Mouse (Mus musculus): ENCODE measurements around the gene Ankib1.
A peak's percentile ranks its signal among the peaks of the same experiment; 100 is the strongest.
"Not testable (repeated sequence)": the region's sequence is repeated elsewhere in the genome, so short reads cannot be mapped to it uniquely, and the experiment has no call there.

Gene Ankib1

DNA sequence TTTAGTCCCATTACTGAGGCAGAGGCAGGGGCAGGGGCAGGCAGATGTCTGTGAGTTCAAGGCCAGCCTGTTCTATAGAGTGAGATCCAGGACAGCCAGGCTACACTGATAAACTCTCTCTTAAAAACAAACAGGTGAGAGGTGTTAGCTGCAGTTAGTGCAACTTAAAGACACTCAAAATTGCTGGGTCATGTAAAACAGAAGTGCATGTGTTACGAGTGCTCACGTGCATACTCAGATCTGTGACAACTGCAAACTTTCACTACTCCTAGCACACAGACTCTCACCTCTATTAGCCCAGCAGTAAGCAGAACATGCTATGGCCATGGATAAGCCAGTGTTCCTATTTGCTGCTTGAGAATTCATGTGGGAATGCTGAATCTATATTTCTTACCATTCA is 79.3 kb downstream of the Ankib1 start:
- DNase-seq (ENCODE audit: low spot score), result no peak

DNA sequence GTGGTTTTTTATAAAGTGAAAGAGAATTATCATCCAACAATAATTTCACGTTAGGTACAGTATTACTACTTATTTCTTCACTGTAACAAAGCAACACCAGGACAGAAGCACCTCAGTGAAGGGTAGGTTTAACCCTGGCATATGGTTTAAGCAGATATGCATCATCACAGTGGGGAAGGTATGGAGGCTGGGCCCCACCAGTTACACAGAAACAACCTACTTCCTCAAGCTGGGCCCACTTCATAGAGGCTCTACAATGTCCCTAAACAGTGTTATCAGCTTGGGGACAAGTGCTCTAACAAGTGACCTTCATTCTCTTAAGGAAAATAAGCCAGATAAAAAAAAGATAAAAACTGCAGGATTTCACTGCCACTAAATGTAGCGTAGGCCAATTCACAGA is 79.9 kb downstream of the Ankib1 start:
- no peak for DNase-seq (ENCODE audit: low spot score)

DNA sequence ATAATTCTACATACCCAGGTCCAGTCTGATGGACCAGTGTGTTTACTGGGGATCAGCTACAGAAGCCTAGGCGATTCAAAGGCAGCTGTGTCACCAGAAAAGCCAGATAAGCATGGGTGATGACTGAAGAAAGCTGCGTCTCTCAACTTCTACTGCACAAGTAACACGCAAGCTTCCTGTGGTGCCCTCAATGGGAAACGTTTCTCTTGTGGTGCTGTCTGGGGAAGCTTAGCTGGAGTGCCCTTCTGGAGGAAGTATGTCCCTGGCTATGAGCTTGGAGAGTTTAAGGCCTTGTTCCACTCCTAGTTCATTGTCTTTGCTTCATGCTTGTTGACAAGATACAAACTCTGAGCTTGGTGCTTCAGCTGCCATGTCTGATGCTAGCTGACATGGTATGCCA is 83.4 kb downstream of the Ankib1 start:
- no peak for DNase-seq (ENCODE audit: low spot score)

DNA sequence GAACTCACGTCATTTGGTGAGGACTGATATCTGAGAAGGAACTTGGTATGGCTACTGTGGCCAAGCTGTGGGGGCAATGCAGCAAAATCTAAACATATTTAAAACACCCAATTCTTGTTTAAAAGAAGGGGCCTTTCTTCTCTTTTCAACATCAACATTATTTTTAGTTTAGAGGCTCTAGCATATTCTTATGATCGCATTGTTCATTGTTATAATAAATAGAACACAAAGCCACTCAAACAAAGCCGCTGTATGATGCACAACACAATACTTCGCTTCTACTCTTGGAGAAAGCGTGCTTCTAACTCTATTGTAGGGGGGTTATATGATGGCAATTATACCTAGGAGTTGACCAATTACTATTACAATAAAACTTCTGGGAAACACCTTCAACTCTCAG is 86.9 kb downstream of the Ankib1 start:
- DNase-seq (ENCODE audit: low spot score), result no peak

DNA sequence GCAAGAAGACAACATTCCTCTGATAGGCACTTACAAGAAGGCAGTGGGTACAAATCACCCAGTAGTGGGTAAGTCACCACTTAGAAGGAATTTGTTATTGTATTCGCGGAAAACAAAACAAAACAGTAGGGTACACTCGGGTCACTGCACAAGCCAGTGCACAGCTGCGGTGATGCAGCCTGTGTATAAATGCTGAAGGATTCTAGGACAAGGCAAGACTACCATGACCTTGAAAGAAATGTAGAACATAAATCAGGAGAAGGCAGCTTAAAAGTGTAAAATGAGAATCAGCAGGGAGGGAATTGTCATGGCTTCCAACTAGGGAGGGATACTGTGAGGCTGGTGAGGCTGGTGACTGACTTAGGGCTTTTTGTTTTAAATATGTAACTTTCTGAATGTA is 100.5 kb downstream of the Ankib1 start:
- DNase-seq (ENCODE audit: low spot score), result no peak

DNA sequence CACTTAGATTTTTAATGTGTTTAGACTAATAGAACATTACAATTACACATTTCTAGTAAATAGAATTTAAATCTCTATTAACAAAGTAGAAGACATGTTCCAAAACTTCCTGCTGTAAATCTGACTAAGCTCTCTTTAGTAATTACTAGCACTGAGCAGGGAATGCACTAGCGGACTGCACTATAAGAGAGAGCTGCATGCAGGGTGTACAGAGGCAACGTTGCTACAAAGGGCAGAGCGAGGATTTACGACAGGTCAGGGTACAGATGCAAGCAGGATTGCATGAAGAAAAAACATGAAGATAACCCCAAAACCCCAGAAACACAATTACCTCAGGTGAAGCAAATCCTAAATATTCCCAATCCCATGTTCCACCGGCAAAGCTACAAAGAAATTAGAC is 102.7 kb downstream of the Ankib1 start:
- no peak for DNase-seq (ENCODE audit: low spot score)

DNA sequence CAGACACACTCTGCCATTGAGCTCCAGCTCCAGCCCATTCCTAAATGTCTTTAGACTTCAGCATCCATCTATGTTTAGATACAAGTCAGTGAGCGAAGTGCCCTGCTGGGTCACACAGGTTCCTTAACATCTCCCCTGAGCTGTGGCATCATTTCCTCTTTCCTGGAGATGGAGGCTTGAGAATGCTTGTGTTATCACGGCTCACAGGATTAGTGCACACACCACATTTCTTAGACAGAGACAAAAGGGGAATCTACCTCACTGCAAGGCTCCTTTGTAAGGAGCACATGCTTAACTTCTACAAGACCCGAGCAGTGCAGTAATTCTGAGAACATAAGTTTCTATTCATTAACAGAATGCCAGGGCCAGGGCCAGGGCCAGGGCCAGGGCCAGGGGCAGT is 106.7 kb downstream of the Ankib1 start:
- no peak for DNase-seq (ENCODE audit: low spot score)

DNA sequence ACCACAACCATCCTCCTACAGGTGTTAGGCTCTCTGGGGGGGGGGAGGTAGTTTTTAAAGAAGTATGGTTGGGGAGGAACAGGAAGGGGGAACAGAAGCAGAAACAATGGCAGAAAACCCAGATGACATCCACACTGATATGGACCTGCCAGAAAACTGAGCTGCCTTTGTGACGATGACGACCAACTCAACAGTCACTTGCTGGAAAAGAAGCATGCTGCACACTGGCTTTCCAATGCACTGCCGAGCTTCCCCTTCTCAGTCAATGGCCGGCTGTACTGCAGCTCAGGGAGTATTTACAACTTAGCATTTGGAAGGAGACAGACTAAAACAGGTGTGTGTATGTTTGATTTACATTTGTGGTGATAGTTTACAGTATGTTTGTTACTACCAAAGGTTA is 107.5 kb downstream of the Ankib1 start:
- no peak for DNase-seq (ENCODE audit: low spot score)

DNA sequence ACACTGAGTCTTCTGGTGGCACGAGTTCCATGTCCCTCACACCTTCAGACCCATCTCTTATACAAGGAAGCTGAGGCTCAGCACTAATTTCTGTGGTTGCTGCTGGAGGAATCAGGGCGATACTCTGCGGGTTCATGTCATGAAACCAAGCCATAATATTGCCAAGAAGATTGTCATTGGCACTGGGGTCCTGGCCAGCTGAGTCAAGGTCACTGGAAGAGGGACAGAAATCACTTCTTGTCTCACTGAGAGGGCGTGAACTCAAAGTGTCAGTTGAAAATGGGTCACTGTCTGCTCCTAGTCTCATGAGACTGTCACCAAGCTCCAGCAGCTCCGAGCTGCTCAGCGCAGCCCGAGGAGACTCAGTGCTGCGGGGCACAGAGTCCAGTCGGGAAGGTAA is 109.8 kb downstream of the Ankib1 start:
- DNase-seq (ENCODE audit: low spot score), result no peak

DNA sequence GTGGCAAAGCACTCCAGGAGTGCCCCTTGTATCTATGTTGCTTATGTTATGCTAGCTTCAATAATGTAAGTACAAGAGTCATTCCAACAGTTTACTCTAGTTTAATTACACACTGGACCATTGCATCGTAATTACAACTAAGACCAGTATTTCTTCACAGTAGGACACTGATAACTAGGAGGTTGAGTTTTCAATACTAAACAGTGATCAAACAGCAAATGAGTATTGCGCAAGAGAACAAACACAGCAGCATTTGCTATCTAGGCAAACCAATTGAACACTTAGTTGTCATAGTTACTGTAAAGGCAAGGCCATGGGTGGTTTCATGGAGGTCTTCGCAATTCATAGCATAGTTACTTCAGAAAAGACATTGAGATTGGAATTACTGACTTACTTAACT is 111.4 kb downstream of the Ankib1 start:
- no peak for DNase-seq (ENCODE audit: low spot score)

DNA sequence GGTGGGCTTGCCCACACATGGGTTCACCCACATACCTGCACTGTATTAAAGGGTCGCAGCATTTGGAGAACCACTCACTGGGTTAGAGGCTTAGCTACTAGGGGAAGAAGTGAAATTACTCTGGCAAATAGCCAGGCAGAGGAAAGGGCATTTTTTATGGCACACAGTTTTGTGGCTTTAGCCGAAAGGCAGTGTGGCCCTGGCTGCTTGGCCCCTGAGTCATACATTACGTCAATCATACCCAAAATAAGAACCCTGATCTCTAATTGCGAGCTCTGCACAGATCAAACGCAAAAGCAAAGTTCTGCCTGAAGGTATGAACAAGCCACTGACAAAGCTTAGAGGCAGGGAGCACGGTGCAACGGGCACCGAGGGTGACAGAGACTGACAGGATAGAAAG is 114.4 kb downstream of the Ankib1 start:
- DNase-seq (ENCODE audit: low spot score), result no peak

DNA sequence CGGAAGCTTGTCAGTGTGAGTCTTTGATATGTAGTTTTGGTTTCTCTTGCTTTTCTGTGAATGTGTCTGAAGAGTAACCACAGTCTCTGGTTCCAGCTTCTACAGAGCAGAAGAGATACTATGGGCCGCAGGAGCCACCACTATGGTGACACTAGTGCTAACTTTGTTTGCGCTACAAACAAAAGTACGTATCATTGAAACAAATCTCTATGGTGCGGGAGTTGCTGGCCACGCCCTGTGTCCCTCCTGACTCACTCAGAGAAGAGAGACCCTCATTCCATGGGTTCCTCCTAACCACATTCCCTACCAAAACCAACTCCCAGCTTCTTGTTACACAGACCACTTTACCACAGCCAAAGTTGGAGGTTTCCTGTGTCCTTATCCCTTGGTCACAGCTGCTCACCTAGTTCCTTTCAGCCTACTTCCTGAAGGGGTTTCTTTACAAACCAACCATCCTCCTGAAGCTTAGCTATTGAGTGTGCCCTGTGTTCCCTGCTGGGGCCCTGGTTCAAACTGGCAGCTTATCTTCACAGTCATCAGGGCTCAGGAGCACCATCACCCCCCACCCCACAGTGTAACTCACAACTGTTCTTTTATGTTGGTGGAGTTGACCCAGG is 132.7 kb downstream of the Ankib1 start:
- no peak for DNase-seq (ENCODE audit: low spot score)

DNA sequence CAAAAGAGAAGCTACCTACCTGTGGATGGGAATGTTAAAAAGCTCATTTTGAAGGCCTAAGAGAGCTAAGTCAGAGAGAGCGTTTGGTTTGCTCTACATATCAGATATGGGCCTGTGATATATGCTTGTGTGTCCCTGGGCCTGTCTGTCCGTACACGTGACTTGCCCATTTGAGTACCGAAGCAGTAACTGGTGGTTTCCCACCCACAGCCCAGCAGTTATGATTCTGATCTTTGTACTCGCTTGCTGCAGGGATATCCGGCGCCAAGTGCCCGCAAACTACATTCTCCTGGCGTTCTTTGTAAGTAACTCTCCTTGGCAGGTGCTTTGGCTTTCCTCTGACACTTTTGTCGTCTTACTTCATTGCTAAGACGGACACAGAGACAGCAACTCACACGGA is 136.1 kb downstream of the Ankib1 start:
- DNase-seq (ENCODE audit: low spot score), result no peak

DNA sequence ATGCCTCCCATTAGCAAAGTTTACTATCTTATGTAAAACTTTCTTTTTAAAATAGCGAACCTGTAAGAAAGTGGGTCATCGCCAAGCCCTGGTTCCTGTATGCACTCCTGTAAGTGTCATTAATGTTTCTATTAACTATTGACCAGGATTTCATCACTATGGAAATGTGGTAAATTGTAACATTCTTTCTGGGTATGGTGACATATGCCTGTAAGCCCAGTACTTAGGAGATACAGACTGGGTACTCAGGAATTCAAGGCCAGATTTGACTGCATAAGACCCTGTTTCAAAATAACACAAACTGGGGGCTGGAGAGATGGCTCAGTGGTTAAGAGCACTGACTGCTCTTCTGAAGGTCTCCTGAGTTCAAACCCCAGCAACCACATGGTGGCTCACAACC is 137.5 kb downstream of the Ankib1 start:
- no peak for DNase-seq (ENCODE audit: low spot score)

DNA sequence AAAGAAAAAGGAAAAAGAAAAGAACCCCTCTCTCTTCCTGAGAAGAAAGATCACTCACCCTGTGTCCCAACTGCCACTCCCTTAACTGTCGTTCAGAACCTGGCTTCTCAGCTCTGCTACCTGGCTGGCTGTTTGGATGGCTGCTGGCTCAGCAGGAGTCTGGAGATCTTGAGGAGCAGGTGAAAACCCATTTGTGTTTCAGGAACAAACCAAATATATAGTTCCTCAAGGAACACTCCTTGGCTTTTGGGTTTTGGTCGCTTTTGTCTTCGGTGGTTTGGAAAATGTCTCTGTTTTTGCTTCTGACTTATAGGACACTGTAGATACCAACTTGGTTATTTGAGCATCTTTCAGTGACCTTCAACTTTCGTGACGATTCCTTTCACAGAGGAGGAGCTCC is 145.6 kb downstream of the Ankib1 start, which contains the start of gene Gatad1:
Gene Gatad1 (minus strand): TSS at position 101 of the 400 bp plus-strand sequence.
- no peak for DNase-seq (ENCODE audit: low spot score)

DNA sequence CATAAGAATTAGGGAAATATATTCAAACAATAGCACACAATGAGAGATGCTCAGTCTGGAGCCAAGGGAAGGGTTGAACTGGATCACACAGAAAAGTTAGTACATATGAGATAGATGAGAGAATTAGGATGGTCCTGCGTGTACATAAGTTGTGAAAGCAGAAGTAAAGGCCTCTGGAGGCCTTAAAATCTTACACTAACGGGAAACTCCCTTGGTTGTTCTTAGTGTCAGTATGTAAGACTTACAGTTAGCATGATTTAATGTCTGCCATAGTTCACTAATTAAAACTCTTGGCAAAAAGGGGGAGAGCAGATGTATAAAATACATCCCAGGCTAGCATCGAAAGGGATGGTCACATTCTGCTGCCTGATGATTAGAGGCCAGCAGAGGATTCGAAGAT is 148.9 kb downstream of the Ankib1 start:
- DNase-seq (ENCODE audit: low spot score), result no peak

DNA sequence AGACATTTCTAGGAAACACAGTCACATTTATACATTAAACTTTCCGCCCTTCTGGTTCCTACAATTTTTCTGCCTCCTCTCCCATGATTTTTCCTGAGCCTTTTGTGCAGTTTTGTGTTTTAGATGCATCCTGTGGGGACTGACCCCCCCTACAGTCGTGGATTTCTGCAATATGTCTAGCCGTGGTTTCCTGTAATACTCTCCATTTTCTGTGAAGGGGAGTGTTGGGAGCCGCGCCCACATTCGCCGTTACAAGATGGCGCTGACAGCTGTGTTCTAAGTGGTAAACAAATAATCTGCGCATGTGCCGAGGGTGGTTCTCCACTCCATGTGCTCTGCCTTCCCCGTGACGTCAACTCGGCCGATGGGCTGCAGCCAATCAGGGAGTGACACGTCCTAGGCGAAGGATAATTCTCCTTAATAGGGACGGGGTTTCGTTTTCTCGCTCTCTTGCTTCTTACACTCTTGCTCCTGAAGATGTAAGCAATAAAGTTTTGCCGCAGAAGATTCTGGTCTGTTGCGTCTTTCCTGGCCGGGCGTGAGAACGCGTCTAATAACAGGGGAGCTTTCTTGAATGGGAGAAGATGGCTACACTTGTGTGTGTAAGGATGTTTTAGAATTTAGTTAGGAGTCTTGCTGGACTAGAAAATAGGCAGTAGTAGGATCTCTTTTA is 149.7 kb downstream of the Ankib1 start:
- DNase-seq (ENCODE audit: low spot score), result not testable (repeated sequence)

DNA sequence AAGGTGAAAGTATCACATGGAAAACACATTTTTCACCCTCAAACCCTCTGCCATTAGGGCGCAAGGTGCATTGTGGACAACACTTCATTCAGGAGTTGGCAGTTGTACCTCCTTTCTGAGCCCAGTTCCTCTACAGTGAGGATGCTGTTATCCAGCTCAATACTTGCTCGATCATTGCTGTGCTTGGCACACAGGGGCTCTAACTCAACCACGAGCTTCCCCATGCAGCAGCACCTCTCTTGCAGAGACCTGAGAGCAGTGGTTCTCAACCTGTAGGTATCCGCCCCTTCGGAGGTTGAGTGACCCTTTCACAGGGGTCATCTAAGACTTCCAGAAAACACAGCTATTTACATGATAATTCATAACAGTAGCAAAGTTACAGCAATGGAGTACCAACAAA is 151.1 kb downstream of the Ankib1 start:
- DNase-seq (ENCODE audit: low spot score), result no peak

DNA sequence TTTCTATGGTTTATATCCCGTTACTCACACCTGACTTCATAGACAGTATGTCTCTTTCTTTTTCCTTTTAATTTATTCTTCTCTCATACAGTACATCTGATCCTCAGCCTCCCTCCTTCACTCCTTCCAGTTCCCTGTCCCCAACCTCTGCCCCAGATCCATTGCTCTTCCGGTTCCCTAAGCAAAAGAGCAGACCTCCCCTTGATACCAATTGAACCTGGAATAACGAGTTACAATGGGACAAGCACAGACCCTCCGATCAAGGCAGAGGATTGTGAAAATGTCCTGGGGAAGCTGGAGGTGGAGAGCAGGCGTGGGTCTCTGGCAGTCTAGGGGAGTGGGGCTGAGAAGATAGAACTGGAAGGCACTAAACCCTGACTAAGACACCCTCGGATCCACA is 151.8 kb downstream of the Ankib1 start, which contains the start of gene Tmbim7:
Gene Tmbim7 (plus strand): TSS at position 301 of the 400 bp plus-strand sequence.
- DNase-seq (ENCODE audit: low spot score), result no peak

DNA sequence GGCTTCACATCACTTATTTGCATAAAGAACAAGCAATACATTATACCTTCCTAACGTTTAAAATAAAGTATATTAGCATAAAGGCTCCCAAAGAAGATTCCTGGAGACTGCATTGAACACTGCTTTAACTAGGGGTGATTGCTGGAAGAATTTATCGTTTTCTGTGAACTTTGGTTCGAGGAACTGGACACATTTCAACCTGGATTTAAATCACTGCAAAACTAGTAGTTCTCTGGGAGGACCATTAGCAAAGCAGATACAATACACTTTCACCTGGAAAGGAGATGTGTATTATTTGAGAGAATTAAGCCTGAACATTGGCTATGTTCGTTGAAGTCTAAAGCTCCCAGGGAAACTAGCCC is 153.9 kb downstream of the Ankib1 start:
- DNase-seq (ENCODE audit: low spot score), result no peak

DNA sequence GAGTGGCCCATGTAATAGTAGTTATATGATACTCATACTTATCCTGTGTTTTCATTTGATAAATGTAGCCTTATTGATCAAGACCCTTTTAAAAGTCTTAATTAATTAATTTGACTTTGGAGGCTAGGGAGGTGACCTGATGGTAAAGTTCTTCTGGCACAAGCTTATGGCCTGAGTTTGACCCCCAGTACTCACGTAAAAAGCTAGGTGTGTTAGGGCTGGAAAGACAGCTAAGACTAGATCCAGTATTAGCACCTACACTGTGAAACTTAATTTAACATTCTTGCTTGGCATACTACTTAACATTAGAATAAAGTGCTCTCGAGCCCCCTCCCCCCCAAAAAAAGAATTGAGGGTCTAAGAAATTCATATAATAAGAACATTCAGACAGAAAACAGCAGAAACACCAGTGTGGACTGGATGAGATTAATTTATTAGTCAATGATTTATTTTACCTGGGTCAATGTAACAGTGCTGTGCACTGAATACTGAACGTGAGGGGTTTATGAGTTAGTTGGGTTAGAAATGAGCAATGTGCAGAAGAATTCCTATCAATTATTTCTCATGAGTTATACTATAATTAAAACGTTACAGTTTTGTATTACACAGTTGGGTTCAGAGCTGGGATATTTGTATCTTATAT is 154.4 kb downstream of the Ankib1 start:
- DNase-seq (ENCODE audit: low spot score), result no peak

DNA sequence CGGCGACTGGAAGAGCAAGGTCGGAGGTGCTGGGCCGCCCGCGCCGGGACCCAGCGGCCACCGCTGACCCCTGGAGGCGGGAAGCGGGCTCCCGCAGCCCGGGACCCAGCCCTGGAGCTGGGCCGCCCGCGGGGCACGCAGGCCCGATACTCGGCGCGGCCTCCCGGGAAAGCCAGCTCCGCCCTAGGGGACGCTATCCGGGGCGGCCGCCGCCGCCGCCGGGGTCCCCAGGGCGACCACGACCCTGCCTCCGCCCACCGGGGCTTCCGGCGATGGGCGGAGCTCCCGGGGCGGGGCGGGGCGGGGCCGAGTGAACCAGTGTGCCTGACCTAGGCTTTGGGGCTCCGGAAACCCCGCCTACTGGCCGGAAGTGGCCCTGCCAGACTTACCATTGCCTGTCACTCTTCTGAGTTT is 155.0 kb downstream of the Ankib1 start:
- DNase-seq (ENCODE audit: low spot score), result peak; percentile 31

DNA sequence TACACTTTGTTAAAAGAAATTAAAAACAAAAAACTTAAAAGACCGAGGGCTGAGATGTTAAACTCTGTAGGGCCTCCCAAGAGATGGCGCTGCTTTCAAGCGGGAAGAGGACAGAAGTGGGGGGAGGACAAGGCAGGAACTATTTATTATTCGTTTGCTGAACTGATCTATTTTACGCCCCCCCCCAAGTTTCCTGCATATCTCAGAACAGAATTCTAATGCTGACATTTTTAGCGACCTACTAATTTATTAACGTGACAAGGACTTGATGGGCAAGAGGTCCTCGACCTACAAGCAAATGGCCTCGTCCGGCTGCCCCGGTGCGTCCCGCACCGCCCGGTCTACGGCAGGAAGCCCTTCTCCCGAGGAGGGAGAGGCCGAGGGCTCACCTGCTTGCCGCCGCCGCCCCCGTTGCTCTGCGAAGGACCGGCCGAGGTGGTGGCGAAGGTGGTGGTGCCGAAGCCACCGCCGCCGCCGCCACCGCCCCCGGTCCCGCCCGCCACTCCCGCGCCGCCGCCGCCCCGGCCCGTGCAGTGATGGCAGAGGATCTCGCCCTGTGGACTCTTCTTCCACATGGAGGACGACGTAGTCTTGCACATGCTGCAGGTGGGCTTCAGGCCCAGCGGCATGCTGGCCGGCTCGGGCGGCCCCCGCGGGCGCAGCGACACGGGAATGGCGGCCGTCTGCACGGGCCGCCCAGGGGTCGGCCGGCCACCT is 155.6 kb downstream of the Ankib1 start:
- no peak for DNase-seq (ENCODE audit: low spot score)

Measured in urinary bladder, postnatal 10 days (tissue).